Mouse (Mus musculus) kidney, embryonic 14.5 days (tissue): ENCODE results near the gene Rbmx. TPM values are rescaled to one million over a fixed set of nuclear protein-coding genes. Genes with fewer than 3 reads are reported as not detected.

Source experiments
- ATAC-seq: fragments of 200-750 bp; cut with Nextera tagmentation; 2 replicates; pipeline ENCODE4 v1.8.0; 2017; ENCODE audit warnings: moderate number of reproducible peaks, mild to moderate bottlenecking, moderate TSS enrichment, moderate library complexity; ENCODE audit not compliant: low FRiP score, low TSS enrichment
- H3K27ac ChIP-seq: fragments of 300-500 bp; sonication (generic); 2 replicates; pipeline ENCODE4 v1.5.1; 2014; ENCODE audit warnings: low read depth, mild to moderate bottlenecking, low read length, moderate library complexity, mixed read lengths
- H3K27me3 ChIP-seq: fragments of 300-500 bp; sonication (generic); 2 replicates; pipeline ENCODE4 v1.6.1; 2014; ENCODE audit warnings: mild to moderate bottlenecking, low read length; ENCODE audit not compliant: control insufficient read depth, insufficient read depth
- H3K36me3 ChIP-seq: fragments of 300-500 bp; sonication (generic); 2 replicates; pipeline ENCODE4 v1.6.1; 2014; ENCODE audit warnings: low read length, mixed read lengths; ENCODE audit not compliant: control insufficient read depth, insufficient read depth
- H3K4me1 ChIP-seq: fragments of 300-500 bp; sonication (generic); 2 replicates; pipeline ENCODE4 v1.6.1; 2014; ENCODE audit warnings: low read length, mixed read lengths; ENCODE audit not compliant: control insufficient read depth, insufficient read depth
- H3K4me2 ChIP-seq: fragments of 300-500 bp; sonication (generic); replicated peaks from 2 replicates; pipeline ENCODE4 v1.6.1; 2014; ENCODE audit warnings: low read depth, mild to moderate bottlenecking, low read length
- H3K4me3 ChIP-seq: fragments of 300-500 bp; sonication (generic); 2 replicates; pipeline ENCODE4 v1.5.1; 2014; ENCODE audit warnings: mild to moderate bottlenecking, low read length
- H3K9ac ChIP-seq: fragments of 300-500 bp; sonication (generic); 2 replicates; pipeline ENCODE4 v1.6.1; 2014; ENCODE audit warnings: low read depth, mild to moderate bottlenecking, low read length, moderate library complexity
- H3K9me3 ChIP-seq: fragments of 300-500 bp; sonication (generic); 2 replicates; pipeline ENCODE4 v1.6.1; 2016; ENCODE audit warnings: low read length; ENCODE audit not compliant: control insufficient read depth
- WGBS: fragments of 180-500 bp; shearing (Covaris S2); extraction: QIAGEN DNeasy Blood & Tissue Kit; methylation state at CpG from one replicate; pipeline ENCODE4 v1.1.7; 2014; 5-methylcytosine and 5-hydroxymethylcytosine counted together
- polyA plus RNA-seq: library from polyadenylated mRNA; unstranded; fragments of >200 nt; fragmentation: Nextera tagmentation; extraction: Ambion mirVana; gene quantifications from 2 replicates; pipeline ENCODE4 v1.2.1, GENCODE M21; 2014

Gene Rbmx
- polyA plus RNA-seq, 1 experiment from 2014 or later = 169 TPM

- 81% methylated on average over 9 of the region's 9 CpGs for WGBS
- no peak overlapping the region for H3K4me2 ChIP-seq
- H3K4me3 ChIP-seq = no peak overlapping the region
- H3K27ac ChIP-seq = no peak overlapping the region
- ATAC-seq = no peak
- H3K36me3 ChIP-seq = no peaks in the 10 kb centered on the region
- H3K9me3 ChIP-seq = no peaks in the 10 kb centered on the region
- no peaks in the 10 kb centered on the region for H3K4me1 ChIP-seq
- no peaks in the 10 kb centered on the region for H3K27me3 ChIP-seq
- H3K9ac ChIP-seq = no peak overlapping the region
Observed at GRCm38 (mm10) chrX:57336958-57337357, 55.9 kb downstream of the Rbmx start.

GRCm38 (mm10) chrX:57335313-57335712, 57.5 kb downstream of the Rbmx start:
- Histone ChIP-seq H3K9ac (no peak overlapping the region), H3K27ac (no peak overlapping the region), H3K9me3 (no peaks in the 10 kb centered on the region), H3K36me3 (no peaks in the 10 kb centered on the region), H3K4me3 (no peak overlapping the region), H3K4me2 (no peak overlapping the region), H3K4me1 (no peaks in the 10 kb centered on the region), H3K27me3 (no peaks in the 10 kb centered on the region)
- ATAC-seq = no peak
- 85% methylated on average over 6 of the region's 6 CpGs for WGBS

Other genes starting within 250 kb of the Rbmx start
- not detected in 2 replicates for gene Cd40lg, start 180.9 kb downstream of the Rbmx start, polyA plus RNA-seq
- gene Arhgef6, start 54.3 kb downstream of the Rbmx start, polyA plus RNA-seq = 1.2 and 3.0 TPM in 2 replicates
- gene Gm364, start 16.1 kb upstream of the Rbmx start, polyA plus RNA-seq = not detected in 2 replicates
- gene Gpr101, start 110.7 kb upstream of the Rbmx start, polyA plus RNA-seq = not detected in 2 replicates